Mouse (Mus musculus): Measurements from ENCODE around the gene Dusp22. TPM values are rescaled to one million over a fixed set of nuclear protein-coding genes. Genes with fewer than 3 reads are reported as not detected.

Gene Dusp22
- polyA plus RNA-seq, 1 experiment from 2014 or later, result 14.6 TPM

- Histone ChIP-seq H3K4me3 (ENCODE audit: low read depth, low read length) (no peak overlapping the region), H3K9ac (replicated peaks) (no peak overlapping the region), H3K4me2 (ENCODE audit: low read depth, low read length) (no peak overlapping the region), H3K36me3 (replicated peaks; ENCODE audit: insufficient read depth, low read length) (peaks cover 4% of the 10 kb centered on the region; the same call in 1 of the 2 replicates), H3K27me3 (ENCODE audit: insufficient read depth, low read length) (no peaks in the 10 kb centered on the region), H3K27ac (ENCODE audit: low read depth) (no peak overlapping the region), H3K4me1 (ENCODE audit: insufficient read depth) (no peaks in the 10 kb centered on the region), H3K9me3 (ENCODE audit: low read length) (no peaks in the 10 kb centered on the region)
- 71% methylated on average over 2 of the region's 2 CpGs for WGBS (ENCODE audit: insufficient replicate concordance)
- DNase-seq, result no peak
- no peak for TF ChIP-seq CTCF (IDR thresholded peaks at IDR 0.05; ENCODE audit: low read depth)
- no peak for TF ChIP-seq EP300 (IDR thresholded peaks at IDR 0.05; ENCODE audit: low read depth)
- no peak for ATAC-seq
Measured at GRCm38 (mm10) chr13:30711066-30711465, 51.3 kb downstream of the Dusp22 start.

GRCm38 (mm10) chr13:30711711-30712110 lies 51.9 kb downstream of the Dusp22 start:
- Histone ChIP-seq H3K4me3 (ENCODE audit: low read depth, low read length) (no peak overlapping the region), H3K4me2 (ENCODE audit: low read depth, low read length) (no peak overlapping the region), H3K9ac (replicated peaks) (no peak overlapping the region), H3K27me3 (ENCODE audit: insufficient read depth, low read length) (no peaks in the 10 kb centered on the region), H3K9me3 (ENCODE audit: low read length) (no peaks in the 10 kb centered on the region), H3K4me1 (ENCODE audit: insufficient read depth) (no peaks in the 10 kb centered on the region), H3K36me3 (replicated peaks; ENCODE audit: insufficient read depth, low read length) (peaks cover 4% of the 10 kb centered on the region; the same call in 1 of the 2 replicates), H3K27ac (ENCODE audit: low read depth) (no peak overlapping the region)
- DNase-seq (no peak), ATAC-seq (no peak)
- no peak for TF ChIP-seq CTCF (IDR thresholded peaks at IDR 0.05; ENCODE audit: low read depth)
- no peak for TF ChIP-seq EP300 (IDR thresholded peaks at IDR 0.05; ENCODE audit: low read depth)
- 77% methylated on average over 3 of the region's 3 CpGs for WGBS (ENCODE audit: insufficient replicate concordance)

GRCm38 (mm10) chr13:30712280-30712679 lies 52.5 kb downstream of the Dusp22 start:
- H3K4me1 ChIP-seq (ENCODE audit: insufficient read depth), result no peaks in the 10 kb centered on the region
- H3K27me3 ChIP-seq (ENCODE audit: insufficient read depth, low read length), result no peaks in the 10 kb centered on the region
- H3K4me2 ChIP-seq (ENCODE audit: low read depth, low read length), result no peak overlapping the region
- no peak overlapping the region for H3K4me3 ChIP-seq (ENCODE audit: low read depth, low read length)
- no peak for DNase-seq
- no peak overlapping the region for H3K9ac ChIP-seq (replicated peaks)
- no peaks in the 10 kb centered on the region for H3K9me3 ChIP-seq (ENCODE audit: low read length)
- WGBS (ENCODE audit: insufficient replicate concordance), result 74% methylated on average over 6 of the region's 6 CpGs
- TF ChIP-seq CTCF (IDR thresholded peaks at IDR 0.05; ENCODE audit: low read depth) (no peak), EP300 (IDR thresholded peaks at IDR 0.05; ENCODE audit: low read depth) (no peak)
- H3K27ac ChIP-seq (ENCODE audit: low read depth), result no peak overlapping the region
- H3K36me3 ChIP-seq (replicated peaks; ENCODE audit: insufficient read depth, low read length), result peaks cover 4% of the 10 kb centered on the region; the same call in 1 of the 2 replicates
- no peak for ATAC-seq

DNA sequence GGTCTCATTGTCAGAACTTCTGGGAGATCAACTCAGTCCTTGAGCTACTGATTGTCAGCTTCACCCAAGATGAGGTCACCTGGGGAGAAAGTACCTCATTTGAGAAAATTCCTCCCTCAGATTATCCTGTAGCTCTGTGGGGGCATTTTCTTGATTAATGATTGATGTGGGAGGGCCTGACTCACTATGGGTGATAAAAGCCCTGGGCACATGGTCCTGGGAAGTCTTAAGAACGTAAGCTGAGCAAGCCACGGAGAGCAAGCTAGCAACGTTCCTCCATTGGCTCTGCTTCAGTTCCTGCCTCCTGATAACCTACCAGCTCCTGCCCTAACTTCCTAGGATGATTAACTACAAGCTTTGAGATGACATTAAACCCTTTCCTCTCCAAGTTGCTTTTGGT lies 53.8 kb downstream of the Dusp22 start:
- H3K4me3 ChIP-seq (ENCODE audit: low read depth, low read length), result no peak overlapping the region
- no peak for ATAC-seq

DNA sequence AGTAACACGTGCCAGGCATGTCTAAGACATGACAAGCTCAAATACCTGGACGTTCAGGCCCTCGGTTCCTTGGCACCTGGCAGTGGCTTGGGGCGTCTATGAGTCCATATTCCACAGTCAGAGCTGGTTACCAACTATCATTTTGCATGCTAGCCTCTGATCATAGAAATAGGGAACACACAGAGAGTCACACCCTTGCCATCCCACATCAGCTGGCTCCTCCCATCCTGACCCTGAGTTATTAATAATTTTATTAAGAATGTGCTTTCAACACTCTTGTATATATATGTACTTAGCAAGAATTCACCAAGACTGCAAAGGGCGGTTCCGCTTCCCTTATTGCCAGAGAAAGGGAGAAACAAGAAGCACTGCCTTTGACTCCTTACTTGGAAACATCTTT lies 54.8 kb downstream of the Dusp22 start:
- no peak overlapping the region for H3K4me2 ChIP-seq (ENCODE audit: low read depth, low read length)
- no peaks in the 10 kb centered on the region for H3K4me1 ChIP-seq (ENCODE audit: insufficient read depth)
- H3K4me3 ChIP-seq (ENCODE audit: low read depth, low read length), result no peak overlapping the region
- H3K27me3 ChIP-seq (ENCODE audit: insufficient read depth, low read length), result no peaks in the 10 kb centered on the region
- ATAC-seq (no peak), DNase-seq (no peak)
- H3K27ac ChIP-seq (ENCODE audit: low read depth), result no peak overlapping the region
- WGBS (ENCODE audit: insufficient replicate concordance), result 78% methylated on average over 6 of the region's 6 CpGs
- TF ChIP-seq CTCF (IDR thresholded peaks at IDR 0.05; ENCODE audit: low read depth) (no peak), EP300 (IDR thresholded peaks at IDR 0.05; ENCODE audit: low read depth) (no peak)
- no peaks in the 10 kb centered on the region; the same call in 1 of the 2 replicates for H3K36me3 ChIP-seq (replicated peaks; ENCODE audit: insufficient read depth, low read length)
- H3K9me3 ChIP-seq (ENCODE audit: low read length), result no peaks in the 10 kb centered on the region
- no peak overlapping the region for H3K9ac ChIP-seq (replicated peaks)

More for the DNA sequence above, 53.8 kb downstream of the Dusp22 start:
- Histone ChIP-seq H3K27me3 (ENCODE audit: insufficient read depth, low read length) (no peaks in the 10 kb centered on the region), H3K9ac (replicated peaks) (no peak overlapping the region), H3K27ac (ENCODE audit: low read depth) (no peak overlapping the region), H3K4me2 (ENCODE audit: low read depth, low read length) (no peak overlapping the region), H3K36me3 (replicated peaks; ENCODE audit: insufficient read depth, low read length) (peaks cover 4% of the 10 kb centered on the region; the same call in 1 of the 2 replicates), H3K9me3 (ENCODE audit: low read length) (no peaks in the 10 kb centered on the region), H3K4me1 (ENCODE audit: insufficient read depth) (no peaks in the 10 kb centered on the region)
- no peak for DNase-seq
- 47% methylated on average over 3 of the region's 3 CpGs for WGBS (ENCODE audit: insufficient replicate concordance)
- TF ChIP-seq EP300 (IDR thresholded peaks at IDR 0.05; ENCODE audit: low read depth) (no peak), CTCF (IDR thresholded peaks at IDR 0.05; ENCODE audit: low read depth) (no peak)

- H3K9me3 ChIP-seq (ENCODE audit: low read length), result no peaks in the 10 kb centered on the region
- no peak overlapping the region for H3K9ac ChIP-seq (replicated peaks)
- TF ChIP-seq CTCF (IDR thresholded peaks at IDR 0.05; ENCODE audit: low read depth) (no peak), EP300 (IDR thresholded peaks at IDR 0.05; ENCODE audit: low read depth) (no peak)
- H3K27ac ChIP-seq (ENCODE audit: low read depth), result no peak overlapping the region
- H3K36me3 ChIP-seq (replicated peaks; ENCODE audit: insufficient read depth, low read length), result no peaks in the 10 kb centered on the region; the same call in 1 of the 2 replicates
- H3K4me1 ChIP-seq (ENCODE audit: insufficient read depth), result no peaks in the 10 kb centered on the region
- DNase-seq (no peak), ATAC-seq (no peak)
- 79% methylated on average over 7 of the region's 7 CpGs for WGBS (ENCODE audit: insufficient replicate concordance)
- no peaks in the 10 kb centered on the region for H3K27me3 ChIP-seq (ENCODE audit: insufficient read depth, low read length)
- H3K4me2 ChIP-seq (ENCODE audit: low read depth, low read length), result no peak overlapping the region
- H3K4me3 ChIP-seq (ENCODE audit: low read depth, low read length), result no peak overlapping the region
Measured at GRCm38 (mm10) chr13:30715060-30715459, 55.3 kb downstream of the Dusp22 start.

DNA sequence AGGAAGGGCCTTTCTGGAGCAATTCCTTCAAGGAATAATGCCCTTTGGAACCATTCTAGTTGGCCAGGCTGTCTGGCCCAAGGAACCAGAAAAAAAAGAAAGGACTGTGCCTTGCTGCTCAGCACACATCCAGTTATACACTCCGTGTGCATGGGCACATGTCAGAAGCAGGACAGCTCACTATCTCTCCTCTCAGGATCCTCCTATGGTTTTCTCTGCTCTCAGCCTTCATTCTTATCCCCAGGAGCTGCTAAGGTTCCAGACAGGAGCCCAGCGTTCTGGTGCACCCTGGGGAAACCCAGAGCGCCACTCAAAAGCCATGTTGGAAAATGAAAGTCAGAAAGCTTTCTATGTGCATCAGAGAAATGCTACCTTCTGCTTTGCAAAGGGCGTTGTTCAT lies 55.8 kb downstream of the Dusp22 start:
- Histone ChIP-seq H3K27ac (ENCODE audit: low read depth) (no peak overlapping the region), H3K4me2 (ENCODE audit: low read depth, low read length) (no peak overlapping the region), H3K4me1 (ENCODE audit: insufficient read depth) (no peaks in the 10 kb centered on the region), H3K36me3 (replicated peaks; ENCODE audit: insufficient read depth, low read length) (no peaks in the 10 kb centered on the region; the same call in 1 of the 2 replicates), H3K9me3 (ENCODE audit: low read length) (no peaks in the 10 kb centered on the region), H3K4me3 (ENCODE audit: low read depth, low read length) (no peak overlapping the region), H3K9ac (replicated peaks) (no peak overlapping the region), H3K27me3 (ENCODE audit: insufficient read depth, low read length) (no peaks in the 10 kb centered on the region)
- ATAC-seq, result no peak
- no peak for DNase-seq
- 71% methylated on average over 4 of the region's 4 CpGs for WGBS (ENCODE audit: insufficient replicate concordance)
- TF ChIP-seq CTCF (IDR thresholded peaks at IDR 0.05; ENCODE audit: low read depth) (no peak), EP300 (IDR thresholded peaks at IDR 0.05; ENCODE audit: low read depth) (no peak)
